Mouse (Mus musculus) inflammation-experienced regulatory T-cells, adult 16 weeks (primary cell): ENCODE data around the gene Smarcad1. TPM values are rescaled to one million over a fixed set of nuclear protein-coding genes. Genes with fewer than 3 reads are reported as not detected.

Source experiments
- polyA plus RNA-seq: library from polyadenylated mRNA; unstranded; fragments of 100-300 nt; shearing (Covaris generic); gene quantifications from one replicate; pipeline ENCODE4 v1.2.1, GENCODE M21; 2017

Smarcad1 gene
- 45.4 TPM for polyA plus RNA-seq

GRCm38 (mm10) chr6:65042491-65043171 is at the start of gene Smarcad1:
Gene Smarcad1 (plus strand): TSS chr6:65042583.

GRCm38 (mm10) chr6:65144621-65145205 is 102.3 kb downstream of the Smarcad1 start, which contains the start of gene Hpgds:
Gene Hpgds (minus strand): TSS chr6:65144908.

Other genes starting within 250 kb of the Smarcad1 start
- gene Hpgds, start 102.3 kb downstream of the Smarcad1 start, polyA plus RNA-seq = 8.6 TPM